ENCODE assay signal across 9 mouse cellular contexts in genomic region chr3:21479021-21479795, GRCm38 (mm10).
A peak's percentile ranks its signal among the peaks of the same experiment; 100 is the strongest.
DNase-seq lines count a peak whose midpoint lies in the region; ATAC-seq and TF ChIP-seq lines count a peak whose summit lies in the region.
"Had no signal": no experiment of that assay in that cellular context is flagged by ENCODE, and none has a peak within 500 bp of the region (broad histone marks: within the 10 kb centered on the region; RNA-seq: fewer than 3 reads in every experiment).

No protein-coding gene starts in this region.

- no peak overlapping the region for H3K9ac ChIP-seq in embryonic facial prominence, embryonic 14.5 days (ENCODE audit: low read depth, low read length)
- H3K9ac ChIP-seq in kidney, embryonic 15.5 days: no peak overlapping the region
- no peak overlapping the region for H3K9ac ChIP-seq in limb, embryonic 13.5 days
- H3K9ac ChIP-seq: liver, embryonic 14.5 days had no signal

- H3K4me1 ChIP-seq in embryonic facial prominence, embryonic 14.5 days (ENCODE audit: control insufficient read depth, insufficient read depth, low read length): peaks cover 14% of the 10 kb centered on the region
- H3K4me1 ChIP-seq in kidney, embryonic 15.5 days: peaks cover 8% of the 10 kb centered on the region
- H3K4me1 ChIP-seq in limb, embryonic 13.5 days: peaks cover 23% of the 10 kb centered on the region
- H3K4me1 ChIP-seq in olfactory bulb, adult 2 months (ENCODE audit: control insufficient read depth, insufficient read depth, low read length): peaks cover 3% of the 10 kb centered on the region; the same call in 1 of the 2 replicates

- no peaks in the 10 kb centered on the region for H3K36me3 ChIP-seq in embryonic facial prominence, embryonic 14.5 days (ENCODE audit: control insufficient read depth, insufficient read depth, low read length)
- H3K36me3 ChIP-seq in kidney, embryonic 15.5 days: no peaks in the 10 kb centered on the region
- H3K36me3 ChIP-seq in limb, embryonic 13.5 days: no peaks in the 10 kb centered on the region

- H3K9me3 ChIP-seq in embryonic facial prominence, embryonic 14.5 days (ENCODE audit: control insufficient read depth, low read length): no peaks in the 10 kb centered on the region
- no peaks in the 10 kb centered on the region for H3K9me3 ChIP-seq in kidney, embryonic 15.5 days (replicated peaks)
- H3K9me3 ChIP-seq in limb, embryonic 13.5 days: no peaks in the 10 kb centered on the region

- H3K27ac ChIP-seq in embryonic facial prominence, embryonic 14.5 days (replicated peaks; ENCODE audit: low read depth, low read length): no peak overlapping the region
- H3K27ac ChIP-seq in kidney, embryonic 15.5 days: peak overlapping the region; percentile 49
- peak overlapping the region; percentile 63 for H3K27ac ChIP-seq in limb, embryonic 13.5 days
- H3K27ac ChIP-seq in olfactory bulb, adult 2 months (ENCODE audit: insufficient read depth, low read depth, low read length): peak overlapping the region; percentile 31; the same call in 1 of the 2 replicates
- H3K27ac ChIP-seq: liver, embryonic 14.5 days had no signal

- in situ Hi-C loops in Patski (cut with MboI; ENCODE audit: low pct_unique_long_range_greater_than_20kb): no loop called here

- peak; percentile 61 for DNase-seq in Patski (ENCODE audit: low read depth, low spot score)
- peak; percentile 48 for DNase-seq in embryonic facial prominence, embryonic 14.5 days (ENCODE audit: low spot score)
- peak; percentile 53 to 62 for DNase-seq in heart, adult 9 months (ENCODE audit: low spot score in 2 of 2)
- no peak for DNase-seq in spleen, postnatal 4 days (ENCODE audit: low spot score in 2 of 2)
- DNase-seq in thymus, postnatal 10 days (ENCODE audit: low spot score in 2 of 2): no peak

- no peak for TF ChIP-seq CTCF in Patski (IDR thresholded peaks at IDR 0.05)
- TF ChIP-seq CTCF in olfactory bulb, adult 2 months (IDR thresholded peaks at IDR 0.05; ENCODE audit: insufficient read depth, low read depth, low read length): no peak

- no peak for TF ChIP-seq POLR2A in olfactory bulb, adult 2 months (IDR thresholded peaks at IDR 0.05; ENCODE audit: insufficient read depth, low read depth, low read length)

- H3K4me2 ChIP-seq in embryonic facial prominence, embryonic 14.5 days (ENCODE audit: low read depth, low read length): no peak overlapping the region
- no peak overlapping the region for H3K4me2 ChIP-seq in kidney, embryonic 15.5 days
- H3K4me2 ChIP-seq in limb, embryonic 13.5 days (replicated peaks): no peak overlapping the region

- ATAC-seq in Patski: peak; percentile 54
- peak; percentile 30; the same call in 1 of the 2 replicates for ATAC-seq in embryonic facial prominence, embryonic 14.5 days (ENCODE audit: low read depth)
- ATAC-seq in kidney, embryonic 15.5 days (replicated peaks; ENCODE audit: low FRiP score): peak; percentile 91
- peak; percentile 89 for ATAC-seq in limb, embryonic 13.5 days (ENCODE audit: low FRiP score, low read depth)

- POLR2A ChIA-PET in Patski (lab: Charles Lee): interaction anchor here (0.6 kb wide), 2 partner anchors 11 to 574 kb away, joined by 4 read pairs; no protein-coding TSS in a partner anchor

- H3K27me3 ChIP-seq in Patski: no peaks in the 10 kb centered on the region
- no peaks in the 10 kb centered on the region for H3K27me3 ChIP-seq in embryonic facial prominence, embryonic 14.5 days (replicated peaks; ENCODE audit: control insufficient read depth, insufficient read depth, low read length)
- H3K27me3 ChIP-seq in kidney, embryonic 15.5 days: no peaks in the 10 kb centered on the region
- no peaks in the 10 kb centered on the region for H3K27me3 ChIP-seq in limb, embryonic 13.5 days

- WGBS in embryonic facial prominence, embryonic 14.5 days: 24% methylated on average over 5 of the region's 5 CpGs
- WGBS in kidney, embryonic 15.5 days: 22% methylated on average over 5 of the region's 5 CpGs
- WGBS in limb, embryonic 13.5 days: 20% methylated on average over 5 of the region's 5 CpGs
- WGBS in olfactory bulb, adult 2 months: 35% methylated on average over 5 of the region's 5 CpGs

- CTCF ChIA-PET in Patski (lab: Charles Lee): interaction anchor here (1.4 kb wide), 2 partner anchors 20 to 222 kb away, joined by 3 to 4 read pairs; no protein-coding TSS in a partner anchor

- no peak overlapping the region for H3K4me3 ChIP-seq in embryonic facial prominence, embryonic 14.5 days (ENCODE audit: low read depth, low read length)
- no peak overlapping the region for H3K4me3 ChIP-seq in kidney, embryonic 15.5 days (replicated peaks)
- H3K4me3 ChIP-seq in limb, embryonic 13.5 days: no peak overlapping the region
- no peak overlapping the region for H3K4me3 ChIP-seq in olfactory bulb, adult 2 months (ENCODE audit: insufficient read depth, low read depth, low read length)

Comparison
In these comparisons a context has a peak if more than half of its experiments do, and no peak if none do; other contexts are left out.
1. ATAC-seq: peak in every context shown above with its lines; median percentile 91 in kidney, embryonic 15.5 days; 89 in limb, embryonic 13.5 days; 54 in Patski; 30 in embryonic facial prominence, embryonic 14.5 days.
2. DNase-seq: peak in Patski (single experiment), embryonic facial prominence, embryonic 14.5 days (single experiment) and heart, adult 9 months (2 of 2); none in spleen, postnatal 4 days (0 of 2) and thymus, postnatal 10 days (0 of 2).